Mouse (Mus musculus): ENCODE results near the gene Timm8a2. TPM values are rescaled to one million over a fixed set of nuclear protein-coding genes. Genes with fewer than 3 reads are reported as not detected.

Timm8a2 gene
- polyA plus RNA-seq, 1 experiment from 2014 or later = not detected

- no peak for DNase-seq (ENCODE audit: low spot score)
- H3K4me1 ChIP-seq (ENCODE audit: control insufficient read depth, insufficient read depth, low read length) = no peaks in the 10 kb centered on the region
- no peak overlapping the region for H3K4me3 ChIP-seq (ENCODE audit: low read depth, low read length)
- ATAC-seq (replicated peaks; ENCODE audit: insufficient number of reproducible peaks, low FRiP score, low TSS enrichment, low read depth) = no peak
- no peaks in the 10 kb centered on the region for H3K9me3 ChIP-seq (replicated peaks; ENCODE audit: control insufficient read depth, low read length)
- no peak overlapping the region for H3K4me2 ChIP-seq (ENCODE audit: low read depth, low read length)
- no peak overlapping the region for H3K9ac ChIP-seq (replicated peaks; ENCODE audit: low read length)
- H3K27me3 ChIP-seq (ENCODE audit: control insufficient read depth, insufficient read depth, low read length) = no peaks in the 10 kb centered on the region
- no peak overlapping the region for H3K27ac ChIP-seq (replicated peaks; ENCODE audit: low read depth, low read length)
- H3K36me3 ChIP-seq (replicated peaks; ENCODE audit: control insufficient read depth, insufficient read depth, low read depth, low read length) = no peaks in the 10 kb centered on the region
These were observed 42.6 kb upstream of the Timm8a2 start for GRCm38 (mm10) chr14:121991921-121992320.

- ATAC-seq (replicated peaks; ENCODE audit: insufficient number of reproducible peaks, low FRiP score, low TSS enrichment, low read depth) = no peak
- Histone ChIP-seq H3K4me1 (ENCODE audit: control insufficient read depth, insufficient read depth, low read length) (no peaks in the 10 kb centered on the region), H3K4me3 (ENCODE audit: low read depth, low read length) (no peak overlapping the region), H3K27me3 (ENCODE audit: control insufficient read depth, insufficient read depth, low read length) (no peaks in the 10 kb centered on the region), H3K4me2 (ENCODE audit: low read depth, low read length) (no peak overlapping the region), H3K9ac (replicated peaks; ENCODE audit: low read length) (no peak overlapping the region), H3K27ac (replicated peaks; ENCODE audit: low read depth, low read length) (no peak overlapping the region), H3K36me3 (replicated peaks; ENCODE audit: control insufficient read depth, insufficient read depth, low read depth, low read length) (no peaks in the 10 kb centered on the region), H3K9me3 (replicated peaks; ENCODE audit: control insufficient read depth, low read length) (no peaks in the 10 kb centered on the region)
- DNase-seq (ENCODE audit: low spot score) = no peak
- 90% methylated on average over 13 of the region's 13 CpGs for WGBS
These were observed 41.8 kb upstream of the Timm8a2 start for GRCm38 (mm10) chr14:121992395-121993280.

GRCm38 (mm10) chr14:121993616-121994015 is 40.9 kb upstream of the Timm8a2 start:
- no peaks in the 10 kb centered on the region for H3K27me3 ChIP-seq (ENCODE audit: control insufficient read depth, insufficient read depth, low read length)
- H3K4me1 ChIP-seq (ENCODE audit: control insufficient read depth, insufficient read depth, low read length) = no peaks in the 10 kb centered on the region
- H3K4me3 ChIP-seq (ENCODE audit: low read depth, low read length) = no peak overlapping the region
- H3K4me2 ChIP-seq (ENCODE audit: low read depth, low read length) = no peak overlapping the region
- DNase-seq (ENCODE audit: low spot score) (no peak), ATAC-seq (replicated peaks; ENCODE audit: insufficient number of reproducible peaks, low FRiP score, low TSS enrichment, low read depth) (no peak)
- H3K27ac ChIP-seq (replicated peaks; ENCODE audit: low read depth, low read length) = no peak overlapping the region
- H3K9ac ChIP-seq (replicated peaks; ENCODE audit: low read length) = no peak overlapping the region
- no peaks in the 10 kb centered on the region for H3K36me3 ChIP-seq (replicated peaks; ENCODE audit: control insufficient read depth, insufficient read depth, low read depth, low read length)
- WGBS = 92% methylated on average over 4 of the region's 4 CpGs
- no peaks in the 10 kb centered on the region for H3K9me3 ChIP-seq (replicated peaks; ENCODE audit: control insufficient read depth, low read length)

GRCm38 (mm10) chr14:121994171-121994700 is 40.2 kb upstream of the Timm8a2 start:
- Histone ChIP-seq H3K27ac (replicated peaks; ENCODE audit: low read depth, low read length) (no peak overlapping the region), H3K9ac (replicated peaks; ENCODE audit: low read length) (no peak overlapping the region), H3K4me3 (ENCODE audit: low read depth, low read length) (no peak overlapping the region), H3K4me1 (ENCODE audit: control insufficient read depth, insufficient read depth, low read length) (no peaks in the 10 kb centered on the region), H3K36me3 (replicated peaks; ENCODE audit: control insufficient read depth, insufficient read depth, low read depth, low read length) (no peaks in the 10 kb centered on the region), H3K27me3 (ENCODE audit: control insufficient read depth, insufficient read depth, low read length) (no peaks in the 10 kb centered on the region), H3K4me2 (ENCODE audit: low read depth, low read length) (no peak overlapping the region), H3K9me3 (replicated peaks; ENCODE audit: control insufficient read depth, low read length) (no peaks in the 10 kb centered on the region)
- ATAC-seq (replicated peaks; ENCODE audit: insufficient number of reproducible peaks, low FRiP score, low TSS enrichment, low read depth) = no peak
- DNase-seq (ENCODE audit: low spot score) = no peak
- WGBS = 94% methylated on average over 17 of the region's 17 CpGs

GRCm38 (mm10) chr14:121994846-121995556 is 39.5 kb upstream of the Timm8a2 start:
- no peak overlapping the region for H3K4me3 ChIP-seq (ENCODE audit: low read depth, low read length)
- WGBS = 91% methylated on average over 7 of the region's 7 CpGs
- no peak for DNase-seq (ENCODE audit: low spot score)

GRCm38 (mm10) chr14:121995557-121995870 is 39.0 kb upstream of the Timm8a2 start:
- H3K27me3 ChIP-seq (ENCODE audit: control insufficient read depth, insufficient read depth, low read length) = no peaks in the 10 kb centered on the region
- no peak overlapping the region for H3K27ac ChIP-seq (replicated peaks; ENCODE audit: low read depth, low read length)
- 79% methylated on average over 1 of the region's 1 CpGs for WGBS
- no peaks in the 10 kb centered on the region for H3K9me3 ChIP-seq (replicated peaks; ENCODE audit: control insufficient read depth, low read length)
- no peaks in the 10 kb centered on the region for H3K4me1 ChIP-seq (ENCODE audit: control insufficient read depth, insufficient read depth, low read length)
- no peak overlapping the region for H3K4me2 ChIP-seq (ENCODE audit: low read depth, low read length)
- ATAC-seq (replicated peaks; ENCODE audit: insufficient number of reproducible peaks, low FRiP score, low TSS enrichment, low read depth) (no peak), DNase-seq (ENCODE audit: low spot score) (no peak)
- H3K36me3 ChIP-seq (replicated peaks; ENCODE audit: control insufficient read depth, insufficient read depth, low read depth, low read length) = no peaks in the 10 kb centered on the region
- H3K4me3 ChIP-seq (ENCODE audit: low read depth, low read length) = no peak overlapping the region
- H3K9ac ChIP-seq (replicated peaks; ENCODE audit: low read length) = no peak overlapping the region

More at GRCm38 (mm10) chr14:121994846-121995556, 39.5 kb upstream of the Timm8a2 start:
- Histone ChIP-seq H3K27ac (replicated peaks; ENCODE audit: low read depth, low read length) (no peak overlapping the region), H3K4me2 (ENCODE audit: low read depth, low read length) (no peak overlapping the region), H3K9ac (replicated peaks; ENCODE audit: low read length) (no peak overlapping the region), H3K27me3 (ENCODE audit: control insufficient read depth, insufficient read depth, low read length) (no peaks in the 10 kb centered on the region), H3K36me3 (replicated peaks; ENCODE audit: control insufficient read depth, insufficient read depth, low read depth, low read length) (no peaks in the 10 kb centered on the region), H3K9me3 (replicated peaks; ENCODE audit: control insufficient read depth, low read length) (no peaks in the 10 kb centered on the region), H3K4me1 (ENCODE audit: control insufficient read depth, insufficient read depth, low read length) (no peaks in the 10 kb centered on the region)
- ATAC-seq (replicated peaks; ENCODE audit: insufficient number of reproducible peaks, low FRiP score, low TSS enrichment, low read depth) = no peak

GRCm38 (mm10) chr14:121996786-121997185 is 37.7 kb upstream of the Timm8a2 start:
- no peak for ATAC-seq (replicated peaks; ENCODE audit: insufficient number of reproducible peaks, low FRiP score, low TSS enrichment, low read depth)
- H3K4me1 ChIP-seq (ENCODE audit: control insufficient read depth, insufficient read depth, low read length) = no peaks in the 10 kb centered on the region
- no peaks in the 10 kb centered on the region for H3K9me3 ChIP-seq (replicated peaks; ENCODE audit: control insufficient read depth, low read length)
- H3K9ac ChIP-seq (replicated peaks; ENCODE audit: low read length) = no peak overlapping the region
- no peak for DNase-seq (ENCODE audit: low spot score)
- H3K4me2 ChIP-seq (ENCODE audit: low read depth, low read length) = no peak overlapping the region
- H3K4me3 ChIP-seq (ENCODE audit: low read depth, low read length) = no peak overlapping the region
- 89% methylated on average over 8 of the region's 8 CpGs for WGBS
- H3K36me3 ChIP-seq (replicated peaks; ENCODE audit: control insufficient read depth, insufficient read depth, low read depth, low read length) = no peaks in the 10 kb centered on the region
- H3K27me3 ChIP-seq (ENCODE audit: control insufficient read depth, insufficient read depth, low read length) = no peaks in the 10 kb centered on the region
- no peak overlapping the region for H3K27ac ChIP-seq (replicated peaks; ENCODE audit: low read depth, low read length)

- ATAC-seq (replicated peaks; ENCODE audit: insufficient number of reproducible peaks, low FRiP score, low TSS enrichment, low read depth) (no peak), DNase-seq (ENCODE audit: low spot score) (no peak)
- Histone ChIP-seq H3K27me3 (ENCODE audit: control insufficient read depth, insufficient read depth, low read length) (no peaks in the 10 kb centered on the region), H3K4me3 (ENCODE audit: low read depth, low read length) (no peak overlapping the region), H3K4me2 (ENCODE audit: low read depth, low read length) (no peak overlapping the region), H3K36me3 (replicated peaks; ENCODE audit: control insufficient read depth, insufficient read depth, low read depth, low read length) (no peaks in the 10 kb centered on the region), H3K9ac (replicated peaks; ENCODE audit: low read length) (no peak overlapping the region), H3K9me3 (replicated peaks; ENCODE audit: control insufficient read depth, low read length) (no peaks in the 10 kb centered on the region), H3K4me1 (ENCODE audit: control insufficient read depth, insufficient read depth, low read length) (no peaks in the 10 kb centered on the region), H3K27ac (replicated peaks; ENCODE audit: low read depth, low read length) (no peak overlapping the region)
- WGBS = 90% methylated on average over 8 of the region's 8 CpGs
These were observed 35.0 kb upstream of the Timm8a2 start for GRCm38 (mm10) chr14:121999455-121999854.

All from embryonic facial prominence, embryonic 11.5 days (tissue).